Mouse (Mus musculus) limb, embryonic 10.5 days (tissue): ENCODE results near the gene Sap25. TPM values are rescaled to one million over a fixed set of nuclear protein-coding genes. Genes with fewer than 3 reads are reported as not detected.
A peak's percentile ranks its signal among the peaks of the same experiment; 100 is the strongest.

Experiments used
- DNase-seq: peaks from one replicate; pipeline ENCODE4 v3.0.0-alpha.2; 2017; ENCODE audit warnings: low spot score
- H3K27ac ChIP-seq: fragments of 300-500 bp; sonication (generic); 2 replicates; pipeline ENCODE4 v1.5.1; 2016; ENCODE audit warnings: mild to moderate bottlenecking
- H3K27me3 ChIP-seq: fragments of 300-500 bp; sonication (generic); 2 replicates; pipeline ENCODE4 v1.6.1; 2016; ENCODE audit warnings: low read depth, mild to moderate bottlenecking; ENCODE audit not compliant: poor library complexity, severe bottlenecking
- H3K36me3 ChIP-seq: fragments of 300-500 bp; sonication (generic); 2 replicates; pipeline ENCODE4 v1.6.1; 2016; ENCODE audit warnings: mild to moderate bottlenecking, moderate library complexity
- H3K4me1 ChIP-seq: fragments of 300-500 bp; sonication (generic); 2 replicates; pipeline ENCODE4 v1.6.1; 2016
- H3K4me3 ChIP-seq: fragments of 300-500 bp; sonication (generic); 2 replicates; pipeline ENCODE4 v1.5.1; 2016; ENCODE audit warnings: mild to moderate bottlenecking, moderate library complexity
- H3K9me3 ChIP-seq: fragments of 300-500 bp; sonication (generic); replicated peaks from 2 replicates; pipeline ENCODE4 v1.6.1; 2016; ENCODE audit warnings: mild to moderate bottlenecking
- WGBS: fragments of 180-500 bp; shearing (Covaris S2); methylation state at CpG from one replicate; pipeline ENCODE4 v1.1.7; 2016; 5-methylcytosine and 5-hydroxymethylcytosine counted together
- polyA plus RNA-seq: library from polyadenylated mRNA; unstranded; fragments of >200 nt; fragmentation: Nextera tagmentation; extraction: Ambion mirVana; gene quantifications from 2 replicates; pipeline ENCODE4 v1.2.1, GENCODE M21; 2016

Gene Sap25
- polyA plus RNA-seq, 1 experiment from 2014 or later: 9.7 TPM

- Histone ChIP-seq H3K4me3 (no peak overlapping the region), H3K36me3 (peaks cover 43% of the 10 kb centered on the region), H3K27ac (0 out of 2 replicates have a peak overlapping the region, but pooled peaks have one; percentile 30), H3K27me3 (no peaks in the 10 kb centered on the region), H3K9me3 (no peaks in the 10 kb centered on the region), H3K4me1 (peaks cover 31% of the 10 kb centered on the region)
- peak; percentile 74 for DNase-seq
- 25% methylated on average over 3 of the region's 3 CpGs for WGBS
Measured at GRCm38 (mm10) chr5:137652474-137652873, 11.3 kb downstream of the Sap25 start.

- H3K4me1 ChIP-seq: peaks cover 22% of the 10 kb centered on the region
- WGBS: 94% methylated on average over 10 of the region's 10 CpGs
Measured at GRCm38 (mm10) chr5:137653366-137653765, 12.2 kb downstream of the Sap25 start.

GRCm38 (mm10) chr5:137654746-137655145 is 13.6 kb downstream of the Sap25 start:
- no peak for DNase-seq
- Histone ChIP-seq H3K4me3 (no peak overlapping the region), H3K4me1 (peaks cover 9% of the 10 kb centered on the region), H3K27me3 (no peaks in the 10 kb centered on the region), H3K27ac (no peak overlapping the region), H3K9me3 (no peaks in the 10 kb centered on the region), H3K36me3 (peaks cover 62% of the 10 kb centered on the region)
- 79% methylated on average over 6 of the region's 7 CpGs for WGBS

More at GRCm38 (mm10) chr5:137653366-137653765, 12.2 kb downstream of the Sap25 start:
- no peak for DNase-seq
- no peaks in the 10 kb centered on the region for H3K27me3 ChIP-seq
- H3K27ac ChIP-seq: no peak overlapping the region
- H3K4me3 ChIP-seq: no peak overlapping the region
- peaks cover 48% of the 10 kb centered on the region for H3K36me3 ChIP-seq
- no peaks in the 10 kb centered on the region for H3K9me3 ChIP-seq

- Histone ChIP-seq H3K27ac (no peak overlapping the region), H3K4me3 (no peak overlapping the region), H3K9me3 (no peaks in the 10 kb centered on the region), H3K4me1 (peaks cover 3% of the 10 kb centered on the region; the same call in 1 of the 2 replicates), H3K36me3 (peaks cover 71% of the 10 kb centered on the region), H3K27me3 (no peaks in the 10 kb centered on the region)
- DNase-seq: peak; percentile 56
- 37% methylated on average over 6 of the region's 6 CpGs for WGBS
Measured at GRCm38 (mm10) chr5:137656977-137657376, 15.8 kb downstream of the Sap25 start.

- Histone ChIP-seq H3K4me1 (peaks cover 3% of the 10 kb centered on the region; the same call in 1 of the 2 replicates), H3K27me3 (no peaks in the 10 kb centered on the region), H3K27ac (no peak overlapping the region), H3K9me3 (no peaks in the 10 kb centered on the region), H3K4me3 (no peak overlapping the region), H3K36me3 (peaks cover 71% of the 10 kb centered on the region)
- no peak for DNase-seq
- 85% methylated on average over 6 of the region's 6 CpGs for WGBS
Measured at GRCm38 (mm10) chr5:137660064-137660688, 19.0 kb downstream of the Sap25 start.

GRCm38 (mm10) chr5:137663057-137663456 is 21.9 kb downstream of the Sap25 start:
- WGBS: 85% methylated on average over 9 of the region's 9 CpGs
- Histone ChIP-seq H3K9me3 (no peaks in the 10 kb centered on the region), H3K4me1 (no peaks in the 10 kb centered on the region), H3K4me3 (no peak overlapping the region), H3K27me3 (no peaks in the 10 kb centered on the region), H3K27ac (no peak overlapping the region), H3K36me3 (peaks cover 94% of the 10 kb centered on the region)
- no peak for DNase-seq

GRCm38 (mm10) chr5:137668971-137669370 is 27.8 kb downstream of the Sap25 start:
- DNase-seq: no peak
- no peaks in the 10 kb centered on the region for H3K9me3 ChIP-seq
- 86% methylated on average over 10 of the region's 10 CpGs for WGBS
- no peak overlapping the region for H3K4me3 ChIP-seq
- no peaks in the 10 kb centered on the region for H3K27me3 ChIP-seq
- H3K4me1 ChIP-seq: peaks cover 18% of the 10 kb centered on the region
- H3K27ac ChIP-seq: no peak overlapping the region
- H3K36me3 ChIP-seq: peaks cover 41% of the 10 kb centered on the region

GRCm38 (mm10) chr5:137670240-137670639 is 29.1 kb downstream of the Sap25 start:
- no peak overlapping the region for H3K27ac ChIP-seq
- WGBS: 97% methylated on average over 1 of the region's 1 CpGs
- no peak overlapping the region for H3K4me3 ChIP-seq
- H3K36me3 ChIP-seq: peaks cover 37% of the 10 kb centered on the region
- no peaks in the 10 kb centered on the region for H3K9me3 ChIP-seq
- DNase-seq: no peak
- H3K4me1 ChIP-seq: peaks cover 18% of the 10 kb centered on the region
- no peaks in the 10 kb centered on the region for H3K27me3 ChIP-seq

- peak overlapping the region; percentile 27 for H3K27ac ChIP-seq
- 31% methylated on average over 9 of the region's 9 CpGs for WGBS
- no peaks in the 10 kb centered on the region for H3K27me3 ChIP-seq
- H3K36me3 ChIP-seq: peaks cover 26% of the 10 kb centered on the region
- H3K4me1 ChIP-seq: peaks cover 18% of the 10 kb centered on the region
- H3K9me3 ChIP-seq: no peaks in the 10 kb centered on the region
- H3K4me3 ChIP-seq: no peak overlapping the region
- DNase-seq: no peak
Measured at GRCm38 (mm10) chr5:137671443-137672240, 30.5 kb downstream of the Sap25 start.

- Histone ChIP-seq H3K27ac (no peak overlapping the region), H3K9me3 (no peaks in the 10 kb centered on the region), H3K4me1 (peaks cover 18% of the 10 kb centered on the region), H3K36me3 (peaks cover 23% of the 10 kb centered on the region), H3K27me3 (no peaks in the 10 kb centered on the region), H3K4me3 (no peak overlapping the region)
- 88% methylated on average over 5 of the region's 5 CpGs for WGBS
- no peak for DNase-seq
Measured at GRCm38 (mm10) chr5:137672361-137672760, 31.2 kb downstream of the Sap25 start.

- H3K9me3 ChIP-seq: no peaks in the 10 kb centered on the region
- no peak overlapping the region for H3K27ac ChIP-seq
- H3K4me1 ChIP-seq: peaks cover 18% of the 10 kb centered on the region
- 89% methylated on average over 6 of the region's 6 CpGs for WGBS
- no peak for DNase-seq
- H3K27me3 ChIP-seq: no peaks in the 10 kb centered on the region
- H3K4me3 ChIP-seq: no peak overlapping the region
- peaks cover 23% of the 10 kb centered on the region for H3K36me3 ChIP-seq
Measured at GRCm38 (mm10) chr5:137673015-137673414, 31.9 kb downstream of the Sap25 start.

- H3K4me1 ChIP-seq: peaks cover 18% of the 10 kb centered on the region
- no peaks in the 10 kb centered on the region for H3K9me3 ChIP-seq
- no peak overlapping the region for H3K27ac ChIP-seq
- no peak overlapping the region for H3K4me3 ChIP-seq
- peaks cover 33% of the 10 kb centered on the region for H3K36me3 ChIP-seq
- no peaks in the 10 kb centered on the region for H3K27me3 ChIP-seq
- DNase-seq: no peak
- WGBS: 94% methylated on average over 8 of the region's 8 CpGs
Measured at GRCm38 (mm10) chr5:137674786-137675185, 33.7 kb downstream of the Sap25 start.

GRCm38 (mm10) chr5:137677859-137678258 is 36.7 kb downstream of the Sap25 start:
- Histone ChIP-seq H3K4me3 (no peak overlapping the region), H3K27ac (no peak overlapping the region), H3K9me3 (no peaks in the 10 kb centered on the region), H3K36me3 (peaks cover 53% of the 10 kb centered on the region), H3K27me3 (no peaks in the 10 kb centered on the region), H3K4me1 (peaks cover 3% of the 10 kb centered on the region; the same call in 1 of the 2 replicates)
- 96% methylated on average over 8 of the region's 8 CpGs for WGBS
- no peak for DNase-seq
